Mouse (Mus musculus) bone marrow, adult 2 months (tissue): ENCODE results near the gene Snrnp48. TPM values are rescaled to one million over a fixed set of nuclear protein-coding genes. Genes with fewer than 3 reads are reported as not detected.
A peak's percentile ranks its signal among the peaks of the same experiment; 100 is the strongest.

Experiments used
- H3K27ac ChIP-seq: fragments of 200-500 bp; 2 replicates; pipeline ENCODE4 v1.5.1; 2012; ENCODE audit warnings: low read depth, mild to moderate bottlenecking, control low read depth, inconsistent platforms, low read length; ENCODE audit not compliant: control insufficient read depth, poor library complexity, insufficient read depth
- H3K4me1 ChIP-seq: fragments of 200-500 bp; 2 replicates; pipeline ENCODE4 v1.6.1; 2011; ENCODE audit warnings: low read length; ENCODE audit not compliant: control insufficient read depth, insufficient read depth
- H3K4me3 ChIP-seq: fragments of 200-500 bp; replicated peaks from 2 replicates; pipeline ENCODE3; 2011; ENCODE audit warnings: mild to moderate bottlenecking, low read depth, low read length, control low read depth; ENCODE audit not compliant: control insufficient read depth
- CTCF ChIP-seq: fragments of 200-500 bp; IDR thresholded peaks from 2 replicates; pipeline ENCODE4 v1.5.1; 2011; ENCODE audit warnings: low read length, control low read depth; ENCODE audit not compliant: control insufficient read depth, insufficient read depth
- POLR2A ChIP-seq: fragments of 200-500 bp; IDR thresholded peaks from 2 replicates; pipeline ENCODE4 v1.6.1; 2011; ENCODE audit warnings: low read depth, mild to moderate bottlenecking, control low read depth, low read length, borderline replicate concordance; ENCODE audit not compliant: control insufficient read depth
- WGBS: fragments of 180-500 bp; shearing (Covaris S2); methylation state at CpG from one replicate; pipeline ENCODE4 v1.1.7; 2018; 5-methylcytosine and 5-hydroxymethylcytosine counted together
- polyA plus RNA-seq: library from polyadenylated mRNA; stranded (reverse); fragments of >200 nt; gene quantifications from 2 replicates; pipeline ENCODE4 v1.2.4, GENCODE M21; 2011; ENCODE audit warnings: low replicate concordance; ENCODE audit not compliant: missing spikeins, insufficient read depth, insufficient read length

Gene Snrnp48
- polyA plus RNA-seq: 27.3 and 65.1 TPM in 2 replicates

GRCm38 (mm10) chr13:38204702-38205482 is at the start of gene Snrnp48:
Gene Snrnp48 (plus strand): TSS chr13:38204938.
- TF ChIP-seq CTCF (no peak), POLR2A (peak; percentile 76; the same call in 1 of the 2 replicates)
- WGBS: under 1% methylated on average over 59 of the region's 59 CpGs

GRCm38 (mm10) chr13:38155523-38155922 is 49.2 kb upstream of the Snrnp48 start:
- no peak for TF ChIP-seq POLR2A
- TF ChIP-seq CTCF: no peak
- H3K4me1 ChIP-seq: peaks cover 1% of the 10 kb centered on the region; the same call in 1 of the 2 replicates
- 85% methylated on average over 2 of the region's 2 CpGs for WGBS
- no peak overlapping the region for H3K4me3 ChIP-seq
- no peak overlapping the region for H3K27ac ChIP-seq

More at GRCm38 (mm10) chr13:38204702-38205482, at the start of gene Snrnp48:
- peak within 1 kb of the TSS; percentile 88 for H3K4me3 ChIP-seq
- H3K4me1 ChIP-seq: no peaks in the 10 kb centered on the region; the same call in 1 of the 2 replicates
- H3K27ac ChIP-seq: peak within 1 kb of the TSS; percentile 42; the same call in 1 of the 2 replicates

- Histone ChIP-seq H3K4me1 (peaks cover 1% of the 10 kb centered on the region; the same call in 1 of the 2 replicates), H3K4me3 (no peak overlapping the region), H3K27ac (no peak overlapping the region)
- no peak for TF ChIP-seq CTCF
- no peak for TF ChIP-seq POLR2A
- WGBS: 6% methylated on average over 6 of the region's 6 CpGs
Observed at GRCm38 (mm10) chr13:38157635-38158034, 47.1 kb upstream of the Snrnp48 start.

GRCm38 (mm10) chr13:38162002-38162401 is 42.7 kb upstream of the Snrnp48 start:
- no peak for TF ChIP-seq CTCF
- TF ChIP-seq POLR2A: no peak
- Histone ChIP-seq H3K27ac (no peak overlapping the region), H3K4me1 (peaks cover 1% of the 10 kb centered on the region; the same call in 1 of the 2 replicates), H3K4me3 (no peak overlapping the region)
- 62% methylated on average over 2 of the region's 2 CpGs for WGBS

GRCm38 (mm10) chr13:38162668-38163067 is 42.1 kb upstream of the Snrnp48 start:
- Histone ChIP-seq H3K4me1 (peaks cover 1% of the 10 kb centered on the region; the same call in 1 of the 2 replicates), H3K4me3 (peak overlapping the region; percentile 14), H3K27ac (no peak overlapping the region)
- TF ChIP-seq POLR2A (no peak), CTCF (no peak)
- 31% methylated on average over 11 of the region's 11 CpGs for WGBS

GRCm38 (mm10) chr13:38164932-38165331 is 39.8 kb upstream of the Snrnp48 start:
- Histone ChIP-seq H3K4me1 (no peaks in the 10 kb centered on the region; the same call in 1 of the 2 replicates), H3K4me3 (no peak overlapping the region), H3K27ac (no peak overlapping the region)
- 80% methylated on average over 11 of the region's 11 CpGs for WGBS
- TF ChIP-seq CTCF: no peak
- TF ChIP-seq POLR2A: no peak

GRCm38 (mm10) chr13:38167056-38167455 is 37.7 kb upstream of the Snrnp48 start:
- TF ChIP-seq POLR2A: no peak
- TF ChIP-seq CTCF: no peak
- Histone ChIP-seq H3K27ac (no peak overlapping the region), H3K4me1 (no peaks in the 10 kb centered on the region; the same call in 1 of the 2 replicates), H3K4me3 (no peak overlapping the region)
- 85% methylated on average over 3 of the region's 3 CpGs for WGBS

GRCm38 (mm10) chr13:38170707-38171144 is 34.0 kb upstream of the Snrnp48 start:
- Histone ChIP-seq H3K4me1 (no peaks in the 10 kb centered on the region), H3K27ac (no peak overlapping the region), H3K4me3 (no peak overlapping the region)
- WGBS: 70% methylated on average over 4 of the region's 4 CpGs
- no peak for TF ChIP-seq POLR2A
- no peak for TF ChIP-seq CTCF
